Mouse (Mus musculus) liver, embryonic 14.5 days (tissue): Measurements from ENCODE around the gene Rph3a.
"Not testable (repeated sequence)": the region's sequence is repeated elsewhere in the genome, so short reads cannot be mapped to it uniquely, and the experiment has no call there.

Experiments
- CTCF ChIP-seq: IDR thresholded peaks from 2 replicates; pipeline ENCODE4 v1.5.1; 2016; ENCODE audit warnings: antibody characterized with exemption, low read depth, control low read depth
- EP300 ChIP-seq: IDR thresholded peaks from 2 replicates; pipeline ENCODE4 v1.6.1; 2016; ENCODE audit warnings: antibody characterized with exemption, low read depth

DNA sequence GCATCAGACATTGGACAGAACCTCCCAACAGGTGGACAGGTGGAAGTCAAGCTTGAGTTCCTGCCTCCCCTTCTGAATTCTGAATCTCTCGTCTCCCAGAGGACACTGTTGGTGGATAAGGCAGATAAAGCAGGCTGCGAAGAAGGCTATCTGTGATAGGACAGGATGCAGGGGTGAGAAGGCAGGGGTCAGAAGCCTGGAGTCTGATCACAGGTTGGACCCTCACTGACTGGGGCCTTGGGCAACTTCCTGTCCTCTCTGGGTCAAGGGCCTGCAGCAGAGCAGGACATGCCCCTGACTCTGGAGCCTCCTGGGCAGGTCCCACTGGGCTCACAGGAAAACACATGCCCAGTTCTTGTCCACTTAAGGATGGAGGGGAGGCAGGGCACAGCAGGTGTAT, 83.6 kb downstream of the Rph3a start:
- TF ChIP-seq EP300, CTCF: not testable (repeated sequence)
